Mouse (Mus musculus) left cerebral cortex, postnatal 14 days (tissue): ENCODE measurements at regions not wholly inside any gene's neighbourhood (a gene's known extent, or its start where the extent isn't known, plus 50 kb on each side); places are given as distances from the start of the nearest gene placed in this dataset.
"Not testable (repeated sequence)": the region's sequence is repeated elsewhere in the genome, so short reads cannot be mapped to it uniquely, and the experiment has no call there.

Experiments used
- DNase-seq, 2 experiments: peaks; one replicate each; pipeline ENCODE4 v3.0.0; 2021 to 2022; ENCODE audit warnings: low spot score in 2 of 2, mixed read lengths in 1 of 2
- intact Hi-C: fragments of 180-260 bp; cut with DNase I; formaldehyde crosslinking; loops from one replicate; pipeline ENCODE4 v1.15.1; 2025

DNA sequence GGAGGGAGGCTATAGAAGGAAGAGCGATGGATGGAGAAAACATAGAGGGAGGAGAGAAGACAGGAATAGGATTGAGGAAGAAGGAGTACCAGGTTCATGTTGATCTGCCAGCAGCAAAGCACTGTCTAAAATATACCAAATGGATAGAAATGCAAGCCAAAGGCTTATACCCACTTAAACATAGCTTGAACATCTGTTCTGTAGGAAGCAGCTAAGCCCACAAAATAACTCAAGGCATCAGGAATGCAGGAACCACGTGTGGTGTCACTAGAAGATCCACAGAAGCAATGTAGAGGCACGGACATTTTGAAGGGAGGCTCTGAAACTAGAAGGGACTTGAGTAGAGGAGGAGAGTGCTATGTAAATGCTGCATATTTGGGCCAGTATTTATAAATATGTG lies 78.9 kb downstream of the Smgc start:
- peak in 1 of 2 experiments; percentile 37 for DNase-seq
- intact Hi-C loops = no loop called here

DNA sequence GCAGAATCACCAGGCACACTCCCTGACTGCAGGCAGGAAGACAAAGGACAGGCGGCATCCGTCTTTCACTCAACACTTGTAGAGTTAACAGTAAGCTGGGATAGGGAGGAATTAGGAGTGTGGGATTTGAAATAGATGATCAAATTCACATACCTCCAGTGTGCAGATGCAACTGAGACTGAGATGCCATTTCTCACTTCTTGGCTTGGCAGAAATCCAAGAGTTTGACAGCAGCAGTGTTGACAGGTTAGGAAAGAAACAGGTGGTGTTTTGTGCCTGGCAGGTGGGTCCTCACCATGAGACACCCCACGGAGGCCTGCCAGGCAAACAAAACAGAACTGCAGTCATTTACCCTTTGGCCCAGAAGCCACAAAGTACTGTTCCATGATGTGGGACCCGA lies 79.8 kb downstream of the Smgc start:
- peak in 1 of 2 experiments; percentile 6 for DNase-seq
- intact Hi-C loops = no loop called here

DNA sequence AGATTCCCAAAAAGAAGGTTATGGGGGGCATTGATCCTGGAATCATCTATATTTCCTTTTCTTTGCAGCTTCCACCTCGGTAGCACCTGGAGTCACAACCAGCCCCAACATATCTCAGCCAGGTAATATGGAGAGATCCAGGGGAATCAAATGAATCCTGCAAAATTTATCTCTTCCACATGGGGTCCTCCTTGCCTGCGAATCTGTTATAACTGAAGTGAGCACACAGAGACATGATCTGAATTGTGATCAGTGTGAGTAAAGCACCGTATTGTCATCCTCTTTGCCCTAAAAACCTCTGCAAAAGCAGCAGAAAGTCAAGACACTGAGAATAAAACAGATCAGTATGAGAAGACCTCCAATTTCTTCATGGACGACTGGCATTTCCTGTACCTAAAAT lies 86.5 kb downstream of the Smgc start:
- intact Hi-C loops = no loop called here
- peak in 1 of 2 experiments; percentile 17 for DNase-seq

DNA sequence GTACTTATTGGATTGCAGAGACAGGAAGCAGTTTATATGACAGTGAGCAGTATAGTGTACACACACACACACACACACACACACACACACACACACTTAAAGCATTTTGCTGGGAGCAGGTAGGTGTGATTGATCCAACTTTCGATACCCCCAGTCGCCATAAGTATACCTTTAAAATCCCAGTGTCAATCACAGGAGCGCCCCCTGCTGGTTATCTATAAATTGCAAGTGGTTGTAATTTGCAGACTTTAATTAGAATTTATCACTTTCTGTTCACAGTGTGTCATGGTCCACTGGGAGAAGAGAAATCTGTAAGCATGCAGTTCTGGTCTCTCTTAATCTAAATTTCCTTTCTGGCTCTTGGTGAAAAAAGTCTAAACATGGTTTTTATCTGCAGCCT lies 89.4 kb downstream of the Smgc start:
- no peak for DNase-seq
- intact Hi-C loops = no loop called here

DNA sequence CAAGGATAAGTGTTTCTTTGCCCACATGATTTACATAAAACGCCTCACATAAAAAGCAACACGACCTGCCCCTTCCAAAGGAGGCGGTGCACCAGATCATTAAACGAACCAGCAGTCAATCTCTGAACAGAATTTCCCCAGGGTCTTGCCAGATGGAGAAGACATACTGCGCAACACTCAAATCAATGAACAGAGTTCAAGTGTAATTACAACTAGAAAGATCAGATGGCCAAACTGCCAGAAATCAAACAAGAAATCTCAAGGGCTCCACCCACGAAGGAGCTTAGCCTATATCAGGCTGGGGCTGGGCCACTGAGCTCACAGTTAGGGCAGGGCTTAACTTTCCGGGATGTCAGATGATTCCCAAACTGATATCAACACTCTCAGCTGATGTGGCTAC lies 90.4 kb downstream of the Smgc start:
- intact Hi-C loops = no loop called here
- DNase-seq = no peak

DNA sequence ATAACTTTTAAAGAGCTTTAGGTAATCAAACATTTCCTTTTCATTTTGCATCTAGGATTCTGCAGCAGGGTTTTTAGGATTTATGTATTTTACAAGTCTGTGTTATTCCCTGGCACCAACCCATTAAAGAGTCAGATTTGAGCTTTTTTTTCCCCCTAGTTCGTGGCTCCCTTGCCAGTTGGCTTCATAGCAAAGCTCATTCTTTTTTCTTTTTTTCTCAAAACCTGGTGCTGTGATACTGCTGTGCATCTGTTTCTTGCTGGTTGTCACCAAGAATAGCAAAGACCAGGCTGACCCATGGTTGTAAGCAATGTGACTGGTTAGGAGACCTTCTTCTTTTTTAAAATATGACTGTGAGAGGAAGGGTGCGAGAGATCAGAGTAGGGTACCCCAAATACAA lies 93.7 kb upstream of the Cntn1 start:
- DNase-seq = no peak
- intact Hi-C loops = no loop called here

DNA sequence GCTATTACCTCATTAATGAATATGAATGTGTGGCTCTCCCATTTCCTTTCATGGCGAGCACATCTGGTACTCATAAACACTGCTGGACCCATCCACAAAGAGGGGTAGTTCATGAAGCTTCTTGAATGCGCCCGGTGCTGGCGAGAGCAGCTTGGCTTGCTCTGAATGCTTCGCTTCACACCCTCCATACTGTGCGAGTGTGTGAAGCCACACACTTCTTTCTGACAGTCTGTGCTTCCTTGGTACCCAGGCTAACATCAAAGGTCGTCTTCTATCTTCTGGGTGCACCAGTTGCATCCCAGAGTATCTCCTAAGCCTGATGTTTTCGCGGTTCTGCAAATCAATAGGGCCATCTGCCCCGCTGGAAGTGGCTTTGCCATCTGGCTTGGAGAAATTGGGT lies 85.8 kb upstream of the Cntn1 start:
- intact Hi-C loops = loop anchor here (5.0 kb wide), 1 partner anchor 197 kb away; no protein-coding TSS in a partner anchor
- DNase-seq = peak; percentile 22 to 43

DNA sequence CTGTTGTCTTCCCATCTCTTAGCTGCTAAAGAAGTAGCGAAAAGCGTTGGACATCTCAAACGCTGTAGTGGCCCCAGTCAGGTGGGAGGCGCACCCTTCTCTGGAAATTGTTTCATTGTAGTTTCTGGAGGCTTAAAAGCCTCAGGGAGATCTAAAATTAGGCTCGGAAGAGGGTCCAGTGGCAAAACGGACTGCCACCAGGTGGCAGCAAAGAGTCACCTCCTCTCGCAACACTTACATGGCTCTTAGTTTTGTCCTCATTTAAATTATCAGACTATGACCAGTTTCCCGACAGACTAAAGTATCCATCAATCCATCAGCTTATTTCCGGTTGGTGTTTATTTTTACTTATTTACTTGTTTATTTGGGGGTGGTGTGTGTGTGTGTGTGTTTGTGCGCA lies 81.6 kb upstream of the Cntn1 start:
- intact Hi-C loops = loop anchor here (2.0 to 5.0 kb wide), 2 partner anchors 193 to 261 kb away; no protein-coding TSS in a partner anchor
- DNase-seq = peak; percentile 80 to 84

DNA sequence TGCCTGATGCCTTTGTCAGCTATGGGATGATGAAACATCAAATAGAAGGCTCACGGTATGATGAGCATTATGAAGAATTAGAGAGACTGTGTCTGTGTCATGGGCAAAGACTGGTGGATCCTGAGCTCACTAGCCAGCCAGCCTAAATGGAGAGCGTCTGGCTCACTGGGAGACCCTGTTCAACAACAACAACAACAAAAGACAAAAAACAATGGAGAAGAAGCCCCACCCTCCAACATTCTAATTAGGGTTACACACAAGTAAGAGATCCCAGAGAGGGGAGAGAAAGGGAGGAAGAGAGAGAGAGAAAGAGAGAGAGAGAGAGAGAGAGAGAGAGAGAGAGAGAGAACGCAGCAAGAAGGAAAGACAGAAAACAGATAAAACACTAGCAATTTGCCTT lies 79.6 kb upstream of the Cntn1 start:
- DNase-seq = no peak
- intact Hi-C loops = no loop called here

DNA sequence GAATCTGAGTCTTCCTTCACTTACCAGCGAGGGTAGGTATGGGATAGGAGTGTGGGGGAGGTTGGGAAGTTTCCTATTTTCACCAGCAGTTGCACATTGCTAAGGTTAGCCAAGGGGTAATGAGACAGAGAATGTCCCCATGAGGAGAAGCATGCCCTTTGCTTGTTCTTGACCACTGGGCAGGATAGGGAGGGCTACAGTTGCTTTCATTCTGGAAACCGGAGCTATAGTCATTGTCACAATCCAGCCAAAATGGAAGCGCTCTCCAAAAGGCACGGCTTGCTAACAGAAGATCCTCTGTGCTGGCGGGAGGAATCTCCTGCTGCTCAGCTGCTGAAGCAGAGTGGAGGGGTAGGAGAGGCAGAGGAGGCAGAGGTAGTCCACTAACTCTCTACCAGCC lies 79.1 kb upstream of the Cntn1 start:
- DNase-seq = no peak
- intact Hi-C loops = no loop called here

DNA sequence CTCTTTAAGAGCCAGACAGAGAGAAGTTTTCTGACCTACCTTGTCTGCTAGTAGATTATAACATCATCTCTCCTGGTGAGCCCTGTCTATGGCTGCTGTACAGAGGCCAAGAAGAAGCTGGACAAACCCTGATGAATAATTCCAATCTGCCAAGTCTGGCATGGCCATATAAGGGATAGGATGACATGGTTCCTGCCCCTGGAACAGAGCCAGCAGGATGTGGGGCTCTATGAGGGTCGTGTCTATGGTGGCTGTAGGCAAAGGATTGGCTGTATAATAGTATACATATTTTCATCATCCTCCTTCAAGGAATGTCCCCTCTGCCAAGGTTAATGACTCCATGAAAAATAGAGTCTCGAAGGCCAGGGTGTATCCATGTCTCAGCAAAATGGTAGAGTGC lies 75.4 kb upstream of the Cntn1 start:
- no peak for DNase-seq
- intact Hi-C loops = no loop called here

DNA sequence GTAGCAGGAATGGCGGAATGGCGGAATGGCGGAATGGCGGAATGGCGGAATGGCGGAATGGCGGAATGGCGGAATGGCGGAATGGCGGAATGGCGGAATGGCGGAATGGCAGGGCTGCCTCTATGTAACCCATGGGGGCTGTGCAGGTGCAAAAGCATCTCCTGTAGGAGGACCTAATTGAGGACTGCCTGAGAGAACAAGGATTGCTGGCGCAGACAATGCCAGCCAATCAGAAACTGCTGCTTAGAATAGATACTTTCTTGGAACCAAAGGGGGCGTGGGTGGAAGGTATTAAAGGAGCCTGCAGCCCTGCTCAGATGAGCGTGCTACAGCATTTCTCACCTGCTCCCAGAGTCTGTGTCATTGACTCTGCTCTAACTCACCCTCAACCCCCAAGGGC lies 67.8 kb upstream of the Cntn1 start:
- intact Hi-C loops, DNase-seq: not testable (repeated sequence)

DNA sequence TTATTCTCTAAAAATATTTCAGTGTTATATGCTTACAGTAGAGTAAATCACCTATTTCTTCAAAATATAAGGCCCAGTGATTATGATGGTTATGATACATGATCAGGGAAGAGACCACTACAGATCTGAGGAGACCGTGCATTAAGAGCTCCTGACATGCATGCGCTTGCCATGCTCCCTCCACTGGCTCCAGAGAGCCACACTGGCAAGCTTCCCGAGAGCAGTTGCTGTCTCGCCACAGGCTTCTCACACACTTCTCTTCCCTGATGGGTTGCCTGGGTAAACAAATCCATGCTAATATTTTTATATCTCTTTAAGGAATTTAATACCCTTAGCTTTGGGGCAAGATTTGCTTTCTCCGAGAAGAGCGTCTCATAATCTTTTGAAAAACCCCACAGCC lies 50.9 kb upstream of the Cntn1 start:
- no peak for DNase-seq
- intact Hi-C loops = no loop called here
